Mouse (Mus musculus): ENCODE results near the gene Gdf10. TPM values are rescaled to one million over a fixed set of nuclear protein-coding genes. Genes with fewer than 3 reads are reported as not detected.

Gdf10 gene
- polyA plus RNA-seq, 1 experiment: 3.8 TPM

- Histone ChIP-seq H3K27ac (ENCODE audit: insufficient read depth, low read length) (no peak overlapping the region), H3K4me3 (ENCODE audit: insufficient read depth, low read length) (no peak overlapping the region), H3K4me1 (ENCODE audit: control insufficient read depth, insufficient read depth, low read length) (no peaks in the 10 kb centered on the region)
- no peak for TF ChIP-seq POLR2A (IDR thresholded peaks at IDR 0.05; ENCODE audit: extremely low read depth, insufficient read depth, low read length)
- no peak for TF ChIP-seq CTCF (IDR thresholded peaks at IDR 0.05; ENCODE audit: extremely low read depth, insufficient read depth, low read length)
Observed at GRCm38 (mm10) chr14:33958186-33958585, 34.8 kb downstream of the Gdf10 start.

- Histone ChIP-seq H3K4me1 (ENCODE audit: control insufficient read depth, insufficient read depth, low read length) (no peaks in the 10 kb centered on the region), H3K4me3 (ENCODE audit: insufficient read depth, low read length) (no peak overlapping the region), H3K27ac (ENCODE audit: insufficient read depth, low read length) (no peak overlapping the region)
- no peak for TF ChIP-seq CTCF (IDR thresholded peaks at IDR 0.05; ENCODE audit: extremely low read depth, insufficient read depth, low read length)
- TF ChIP-seq POLR2A (IDR thresholded peaks at IDR 0.05; ENCODE audit: extremely low read depth, insufficient read depth, low read length): no peak
Observed at GRCm38 (mm10) chr14:33958841-33959240, 35.5 kb downstream of the Gdf10 start.

GRCm38 (mm10) chr14:33959341-33959740 lies 36.0 kb downstream of the Gdf10 start:
- H3K4me1 ChIP-seq (ENCODE audit: control insufficient read depth, insufficient read depth, low read length): no peaks in the 10 kb centered on the region
- no peak overlapping the region for H3K4me3 ChIP-seq (ENCODE audit: insufficient read depth, low read length)
- TF ChIP-seq POLR2A (IDR thresholded peaks at IDR 0.05; ENCODE audit: extremely low read depth, insufficient read depth, low read length): no peak
- TF ChIP-seq CTCF (IDR thresholded peaks at IDR 0.05; ENCODE audit: extremely low read depth, insufficient read depth, low read length): peak; percentile 76
- H3K27ac ChIP-seq (ENCODE audit: insufficient read depth, low read length): no peak overlapping the region

DNA sequence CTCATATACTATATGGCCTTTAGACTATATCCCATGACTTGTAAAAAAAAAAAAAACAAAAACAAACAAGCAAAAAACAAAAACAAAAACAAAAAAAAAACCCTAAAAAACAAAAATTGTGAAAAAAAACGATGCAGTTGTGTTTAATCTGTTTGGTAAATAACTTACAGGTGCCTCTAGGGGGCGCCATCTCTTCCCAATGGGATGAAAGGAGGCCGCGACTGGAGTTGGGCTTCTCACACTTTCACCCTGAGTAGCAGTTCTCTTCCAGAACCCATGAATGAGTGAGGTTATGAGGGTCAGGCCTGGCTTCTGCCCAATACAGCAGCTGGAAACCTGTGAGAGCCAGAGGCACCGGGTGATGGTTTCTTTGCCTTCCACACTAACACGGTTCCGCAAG lies 42.3 kb downstream of the Gdf10 start:
- no peak for TF ChIP-seq CTCF (IDR thresholded peaks at IDR 0.05; ENCODE audit: extremely low read depth, insufficient read depth, low read length)
- TF ChIP-seq POLR2A (IDR thresholded peaks at IDR 0.05; ENCODE audit: extremely low read depth, insufficient read depth, low read length): no peak
- H3K27ac ChIP-seq (ENCODE audit: insufficient read depth, low read length): no peak overlapping the region
- no peaks in the 10 kb centered on the region for H3K4me1 ChIP-seq (ENCODE audit: control insufficient read depth, insufficient read depth, low read length)
- H3K4me3 ChIP-seq (ENCODE audit: insufficient read depth, low read length): no peak overlapping the region

DNA sequence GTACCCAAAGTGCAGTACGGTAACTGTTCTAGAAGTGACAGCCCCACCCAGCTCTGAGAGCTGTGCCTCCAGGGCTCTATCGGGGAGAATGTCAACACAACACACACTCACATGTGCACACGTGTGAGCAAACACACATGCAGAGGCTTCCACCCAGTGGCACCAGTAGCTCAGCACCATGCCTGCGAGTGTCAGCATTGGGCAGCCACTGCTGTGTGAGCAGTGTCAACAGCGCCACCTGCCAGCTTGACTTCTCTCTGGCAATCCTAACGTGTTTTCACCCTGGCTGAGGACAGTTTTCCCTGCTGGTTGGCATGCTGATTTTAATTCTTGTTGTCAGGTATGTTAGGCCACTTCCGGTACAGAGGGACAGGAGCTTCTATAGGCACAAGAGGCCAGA lies 49.3 kb downstream of the Gdf10 start:
- Histone ChIP-seq H3K4me1 (ENCODE audit: control insufficient read depth, insufficient read depth, low read length) (no peaks in the 10 kb centered on the region), H3K4me3 (ENCODE audit: insufficient read depth, low read length) (no peak overlapping the region), H3K27ac (ENCODE audit: insufficient read depth, low read length) (no peak overlapping the region)
- TF ChIP-seq POLR2A (IDR thresholded peaks at IDR 0.05; ENCODE audit: extremely low read depth, insufficient read depth, low read length) (no peak), CTCF (IDR thresholded peaks at IDR 0.05; ENCODE audit: extremely low read depth, insufficient read depth, low read length) (peak; percentile 31; the same call in 1 of the 2 replicates)

DNA sequence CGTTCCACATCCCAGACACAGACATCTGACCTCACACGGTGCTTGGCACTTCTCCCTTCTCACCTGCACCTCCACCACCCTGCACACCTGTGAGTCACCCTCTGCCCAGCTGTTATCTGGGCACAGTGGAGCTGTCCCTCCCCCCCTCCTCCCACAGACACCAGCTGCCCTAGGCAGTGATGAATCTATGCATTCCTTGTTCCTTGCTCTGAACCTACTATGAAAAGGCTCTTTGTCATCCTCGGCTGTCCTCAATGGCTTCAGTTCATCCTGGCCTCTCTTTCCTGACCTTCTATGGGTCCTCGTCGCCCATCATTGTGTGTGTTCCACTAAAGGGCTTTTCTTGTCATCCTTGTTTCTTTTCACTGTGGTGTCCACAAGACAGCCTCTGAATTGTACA lies 51.4 kb downstream of the Gdf10 start:
- TF ChIP-seq POLR2A (IDR thresholded peaks at IDR 0.05; ENCODE audit: extremely low read depth, insufficient read depth, low read length): no peak
- TF ChIP-seq CTCF (IDR thresholded peaks at IDR 0.05; ENCODE audit: extremely low read depth, insufficient read depth, low read length): no peak

DNA sequence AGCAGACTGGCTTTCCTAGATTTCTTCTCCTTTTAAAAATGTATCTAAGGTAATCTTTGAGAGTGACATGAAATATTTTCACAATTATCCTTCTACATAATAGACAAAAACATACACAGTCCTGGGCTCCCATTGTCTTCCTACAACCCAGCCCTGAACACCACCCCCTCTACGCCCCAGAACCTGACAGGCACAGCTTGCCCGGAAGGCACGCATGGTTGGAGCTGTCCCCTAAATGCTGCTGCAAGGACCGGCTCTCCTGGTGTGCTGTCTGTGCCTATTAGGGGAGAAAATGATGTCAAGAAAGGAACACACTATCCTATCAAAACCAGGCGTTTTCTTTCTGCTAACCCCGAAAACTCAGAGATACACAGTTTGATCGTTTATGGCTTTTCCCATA lies 54.4 kb downstream of the Gdf10 start:
- Histone ChIP-seq H3K4me3 (ENCODE audit: insufficient read depth, low read length) (peak overlapping the region; percentile 19), H3K4me1 (ENCODE audit: control insufficient read depth, insufficient read depth, low read length) (no peaks in the 10 kb centered on the region), H3K27ac (ENCODE audit: insufficient read depth, low read length) (0 out of 2 replicates have a peak overlapping the region, but pooled peaks have one; percentile 10)
- TF ChIP-seq CTCF (IDR thresholded peaks at IDR 0.05; ENCODE audit: extremely low read depth, insufficient read depth, low read length) (no peak), POLR2A (IDR thresholded peaks at IDR 0.05; ENCODE audit: extremely low read depth, insufficient read depth, low read length) (no peak)

More for the DNA sequence above, 51.4 kb downstream of the Gdf10 start:
- H3K27ac ChIP-seq (ENCODE audit: insufficient read depth, low read length): no peak overlapping the region
- no peaks in the 10 kb centered on the region for H3K4me1 ChIP-seq (ENCODE audit: control insufficient read depth, insufficient read depth, low read length)
- H3K4me3 ChIP-seq (ENCODE audit: insufficient read depth, low read length): no peak overlapping the region

GRCm38 (mm10) chr14:33978604-33979059 lies 55.2 kb downstream of the Gdf10 start, which contains the start of gene Zfp488:
Zfp488 (minus strand) TSS chr14:33978764.
- H3K4me1 ChIP-seq (ENCODE audit: control insufficient read depth, insufficient read depth, low read length): no peaks in the 10 kb centered on the region
- H3K27ac ChIP-seq (ENCODE audit: insufficient read depth, low read length): 0 out of 2 replicates have a peak within 1 kb of the TSS, but pooled peaks have one; percentile 10
- H3K4me3 ChIP-seq (ENCODE audit: insufficient read depth, low read length): peak within 1 kb of the TSS; percentile 32
- TF ChIP-seq CTCF (IDR thresholded peaks at IDR 0.05; ENCODE audit: extremely low read depth, insufficient read depth, low read length): no peak

Other genes with a start within 250 kb of the Gdf10 start
- not detected in 2 replicates for gene Gdf2, start 17.5 kb downstream of the Gdf10 start, polyA plus RNA-seq (2012; rRNA removed)
- not detected in 2 replicates for gene Rbp3, start 30.4 kb downstream of the Gdf10 start, polyA plus RNA-seq (2012; rRNA removed)
- 3.1 and 3.4 TPM in 2 replicates for gene Zfp488, start 55.2 kb downstream of the Gdf10 start, polyA plus RNA-seq (2012; rRNA removed)
- not detected in 2 replicates for gene Gm30083, start 91.6 kb downstream of the Gdf10 start, polyA plus RNA-seq (2012; rRNA removed)
- gene Gm5460, start 93.2 kb downstream of the Gdf10 start, polyA plus RNA-seq (2012; rRNA removed): not detected in 2 replicates
- gene Antxrl, start 129.1 kb downstream of the Gdf10 start, polyA plus RNA-seq (2012; rRNA removed): not detected in 2 replicates
- gene Anxa8, start 162.4 kb downstream of the Gdf10 start, polyA plus RNA-seq (2012; rRNA removed): 0.44 and 0.86 TPM in 2 replicates
- not detected in 2 replicates for gene A630023A22Rik, start 179.2 kb downstream of the Gdf10 start, polyA plus RNA-seq (2012; rRNA removed)
- gene Npy4r, start 228.9 kb downstream of the Gdf10 start, polyA plus RNA-seq (2012; rRNA removed): not detected in 2 replicates

All from cortical plate, adult 2 months (tissue).